Mouse (Mus musculus) forebrain, embryonic 13.5 days (tissue): ENCODE data around the gene Gm42957. TPM values are rescaled to one million over a fixed set of nuclear protein-coding genes. Genes with fewer than 3 reads are reported as not detected.
A peak's percentile ranks its signal among the peaks of the same experiment; 100 is the strongest.

Experiments used
- ATAC-seq: fragments of 200-750 bp; cut with Nextera tagmentation; 2 replicates; pipeline ENCODE4 v1.8.0; 2017
- H3K27ac ChIP-seq: fragments of 300-500 bp; sonication (generic); 2 replicates; pipeline ENCODE4 v1.5.1; 2015; ENCODE audit warnings: inconsistent platforms, mild to moderate bottlenecking, moderate library complexity
- H3K27me3 ChIP-seq: fragments of 300-500 bp; sonication (generic); 2 replicates; pipeline ENCODE4 v1.6.1; 2015; ENCODE audit warnings: mild to moderate bottlenecking, inconsistent platforms
- H3K36me3 ChIP-seq: fragments of 300-500 bp; sonication (generic); 2 replicates; pipeline ENCODE4 v1.6.1; 2015; ENCODE audit warnings: mild to moderate bottlenecking, inconsistent platforms; ENCODE audit not compliant: poor library complexity, severe bottlenecking
- H3K4me1 ChIP-seq: fragments of 300-500 bp; sonication (generic); 2 replicates; pipeline ENCODE4 v1.6.1; 2015; ENCODE audit warnings: inconsistent platforms
- H3K4me2 ChIP-seq: fragments of 300-500 bp; sonication (generic); 2 replicates; pipeline ENCODE4 v1.6.1; 2015; ENCODE audit warnings: inconsistent platforms, mild to moderate bottlenecking, moderate library complexity
- H3K4me3 ChIP-seq: fragments of 300-500 bp; sonication (generic); 2 replicates; pipeline ENCODE4 v1.5.1; 2015; ENCODE audit warnings: mild to moderate bottlenecking, inconsistent platforms
- H3K9ac ChIP-seq: fragments of 300-500 bp; sonication (generic); 2 replicates; pipeline ENCODE4 v1.6.1; 2015; ENCODE audit warnings: mild to moderate bottlenecking, inconsistent platforms
- H3K9me3 ChIP-seq: fragments of 300-500 bp; sonication (generic); replicated peaks from 2 replicates; pipeline ENCODE4 v1.6.1; 2016; ENCODE audit warnings: inconsistent platforms
- WGBS: fragments of 180-500 bp; shearing (Covaris S2); methylation state at CpG from one replicate; pipeline ENCODE4 v1.1.7; 2015; 5-methylcytosine and 5-hydroxymethylcytosine counted together
- polyA plus RNA-seq: library from polyadenylated mRNA; unstranded; fragments of >200 nt; fragmentation: Nextera tagmentation; extraction: Ambion mirVana; gene quantifications from 2 replicates; pipeline ENCODE4 v1.2.1, GENCODE M21; 2015

The Gm42957 gene
- polyA plus RNA-seq, 1 experiment from 2014 or later = 0.10 TPM

- Histone ChIP-seq H3K9ac (peak within 1 kb of the TSS; percentile 86), H3K4me1 (peaks cover 26% of the 10 kb centered on the region), H3K27me3 (no peaks in the 10 kb centered on the region), H3K4me3 (peak within 1 kb of the TSS; percentile 75), H3K4me2 (peak within 1 kb of the TSS; percentile 92), H3K36me3 (peaks cover 46% of the 10 kb centered on the region), H3K27ac (peak within 1 kb of the TSS; percentile 46), H3K9me3 (no peaks in the 10 kb centered on the region)
- ATAC-seq = peak; percentile 95
- WGBS = under 1% methylated on average over 48 of the region's 48 CpGs
Observed at GRCm38 (mm10) chr3:96629729-96630600, 5.3 kb upstream of the Gm42957 start, which contains the start of gene Rbm8a. Rbm8a (plus strand) TSS chr3:96629933.

GRCm38 (mm10) chr3:96632058-96632457 is 3.2 kb upstream of the Gm42957 start:
- Histone ChIP-seq H3K4me1 (peaks cover 40% of the 10 kb centered on the region), H3K9me3 (no peaks in the 10 kb centered on the region), H3K4me2 (no peak overlapping the region), H3K9ac (no peak overlapping the region), H3K27ac (no peak overlapping the region), H3K36me3 (peaks cover 30% of the 10 kb centered on the region), H3K4me3 (no peak overlapping the region), H3K27me3 (no peaks in the 10 kb centered on the region)
- no peak for ATAC-seq

- Histone ChIP-seq H3K4me2 (no peak overlapping the region), H3K27ac (no peak overlapping the region), H3K36me3 (peaks cover 37% of the 10 kb centered on the region), H3K27me3 (no peaks in the 10 kb centered on the region), H3K4me1 (peaks cover 36% of the 10 kb centered on the region), H3K4me3 (no peak overlapping the region), H3K9me3 (no peaks in the 10 kb centered on the region), H3K9ac (no peak overlapping the region)
- ATAC-seq = no peak
- 78% methylated on average over 1 of the region's 1 CpGs for WGBS
Observed at GRCm38 (mm10) chr3:96634015-96634414, 1.3 kb upstream of the Gm42957 start.

- 12% methylated on average over 15 of the region's 15 CpGs for WGBS
- Histone ChIP-seq H3K27ac (peak overlapping the region; percentile 75), H3K36me3 (peaks cover 49% of the 10 kb centered on the region), H3K4me1 (peaks cover 26% of the 10 kb centered on the region), H3K4me2 (peak overlapping the region; percentile 93), H3K9ac (peak overlapping the region; percentile 96), H3K4me3 (peak overlapping the region; percentile 90), H3K27me3 (no peaks in the 10 kb centered on the region), H3K9me3 (no peaks in the 10 kb centered on the region)
- no peak for ATAC-seq
Observed at GRCm38 (mm10) chr3:96635906-96636305, 632 bp downstream of the Gm42957 start.

GRCm38 (mm10) chr3:96636448-96636847 is 1.2 kb downstream of the Gm42957 start:
- Histone ChIP-seq H3K4me3 (peak overlapping the region; percentile 90), H3K9ac (peak overlapping the region; percentile 96), H3K36me3 (peaks cover 50% of the 10 kb centered on the region), H3K4me1 (peaks cover 21% of the 10 kb centered on the region), H3K4me2 (peak overlapping the region; percentile 93), H3K27me3 (no peaks in the 10 kb centered on the region), H3K9me3 (no peaks in the 10 kb centered on the region), H3K27ac (no peak overlapping the region)
- 74% methylated on average over 11 of the region's 11 CpGs for WGBS
- no peak for ATAC-seq

- WGBS = 83% methylated on average over 1 of the region's 1 CpGs
- no peak overlapping the region for H3K27ac ChIP-seq
- H3K9ac ChIP-seq = no peak overlapping the region
- peaks cover 40% of the 10 kb centered on the region for H3K36me3 ChIP-seq
- no peak overlapping the region for H3K4me2 ChIP-seq
- peaks cover 19% of the 10 kb centered on the region for H3K4me1 ChIP-seq
- H3K27me3 ChIP-seq = no peaks in the 10 kb centered on the region
- ATAC-seq = no peak
- H3K9me3 ChIP-seq = no peaks in the 10 kb centered on the region
- H3K4me3 ChIP-seq = no peak overlapping the region
Observed at GRCm38 (mm10) chr3:96639219-96639618, 3.9 kb downstream of the Gm42957 start.

- 66% methylated on average over 7 of the region's 7 CpGs for WGBS
- peak within 1 kb of the TSS; percentile 8; the same call in 1 of the 2 replicates for H3K9ac ChIP-seq
- H3K36me3 ChIP-seq = peaks cover 31% of the 10 kb centered on the region
- H3K9me3 ChIP-seq = no peaks in the 10 kb centered on the region
- no peak within 1 kb of the TSS for H3K27ac ChIP-seq
- no peak for ATAC-seq
- no peak within 1 kb of the TSS for H3K4me3 ChIP-seq
- H3K27me3 ChIP-seq = no peaks in the 10 kb centered on the region
- no peak within 1 kb of the TSS for H3K4me2 ChIP-seq
- H3K4me1 ChIP-seq = no peaks in the 10 kb centered on the region
Observed at GRCm38 (mm10) chr3:96645018-96645649, 9.9 kb downstream of the Gm42957 start, which contains the start of gene Itga10. Itga10 (plus strand) TSS chr3:96645584.

- Histone ChIP-seq H3K27ac (no peak overlapping the region), H3K4me2 (no peak overlapping the region), H3K4me1 (no peaks in the 10 kb centered on the region), H3K36me3 (peaks cover 22% of the 10 kb centered on the region), H3K9me3 (no peaks in the 10 kb centered on the region), H3K4me3 (no peak overlapping the region), H3K27me3 (no peaks in the 10 kb centered on the region), H3K9ac (no peak overlapping the region)
- no peak for ATAC-seq
- 89% methylated on average over 3 of the region's 3 CpGs for WGBS
Observed at GRCm38 (mm10) chr3:96647365-96647764, 12.1 kb downstream of the Gm42957 start.

GRCm38 (mm10) chr3:96660901-96661300 is 25.6 kb downstream of the Gm42957 start:
- ATAC-seq = no peak
- no peak overlapping the region for H3K4me2 ChIP-seq
- H3K4me1 ChIP-seq = peaks cover 10% of the 10 kb centered on the region
- H3K27me3 ChIP-seq = no peaks in the 10 kb centered on the region
- no peak overlapping the region for H3K4me3 ChIP-seq
- no peaks in the 10 kb centered on the region; the same call in 1 of the 2 replicates for H3K36me3 ChIP-seq
- no peaks in the 10 kb centered on the region for H3K9me3 ChIP-seq
- WGBS = 86% methylated on average over 2 of the region's 2 CpGs
- no peak overlapping the region for H3K27ac ChIP-seq
- H3K9ac ChIP-seq = no peak overlapping the region

GRCm38 (mm10) chr3:96662731-96663316 is 27.6 kb downstream of the Gm42957 start:
- WGBS = 46% methylated on average over 8 of the region's 8 CpGs
- no peaks in the 10 kb centered on the region for H3K36me3 ChIP-seq
- H3K4me2 ChIP-seq = peak overlapping the region; percentile 61
- peaks cover 10% of the 10 kb centered on the region for H3K4me1 ChIP-seq
- no peak for ATAC-seq
- no peaks in the 10 kb centered on the region for H3K27me3 ChIP-seq
- peak overlapping the region; percentile 32; the same call in 1 of the 2 replicates for H3K4me3 ChIP-seq
- no peaks in the 10 kb centered on the region for H3K9me3 ChIP-seq
- no peak overlapping the region for H3K27ac ChIP-seq
- H3K9ac ChIP-seq = peak overlapping the region; percentile 55

- peak overlapping the region; percentile 61 for H3K4me2 ChIP-seq
- H3K4me3 ChIP-seq = peak overlapping the region; percentile 32
- 6% methylated on average over 15 of the region's 18 CpGs for WGBS
- H3K4me1 ChIP-seq = peaks cover 10% of the 10 kb centered on the region
- ATAC-seq = peak; percentile 90
- H3K36me3 ChIP-seq = no peaks in the 10 kb centered on the region
- no peak overlapping the region for H3K27ac ChIP-seq
- no peaks in the 10 kb centered on the region for H3K27me3 ChIP-seq
- peak overlapping the region; percentile 55 for H3K9ac ChIP-seq
- H3K9me3 ChIP-seq = no peaks in the 10 kb centered on the region
Observed at GRCm38 (mm10) chr3:96663432-96664239, 28.4 kb downstream of the Gm42957 start.
